Mouse (Mus musculus): Measurements from ENCODE around the gene Svop.

The Svop gene

GRCm38 (mm10) chr5:114091057-114091807 lies at the start of gene Svop:
Gene Svop (minus strand): TSS chr5:114091570.
- peak; percentile 11 to 23 for DNase-seq (ENCODE audit: low spot score in 2 of 2)

GRCm38 (mm10) chr5:114139175-114139574 lies 47.8 kb upstream of the Svop start:
- no peak for DNase-seq (ENCODE audit: low spot score in 2 of 2)

GRCm38 (mm10) chr5:114138277-114139164 lies 47.2 kb upstream of the Svop start:
- DNase-seq (ENCODE audit: low spot score in 2 of 2) = no peak

DNA sequence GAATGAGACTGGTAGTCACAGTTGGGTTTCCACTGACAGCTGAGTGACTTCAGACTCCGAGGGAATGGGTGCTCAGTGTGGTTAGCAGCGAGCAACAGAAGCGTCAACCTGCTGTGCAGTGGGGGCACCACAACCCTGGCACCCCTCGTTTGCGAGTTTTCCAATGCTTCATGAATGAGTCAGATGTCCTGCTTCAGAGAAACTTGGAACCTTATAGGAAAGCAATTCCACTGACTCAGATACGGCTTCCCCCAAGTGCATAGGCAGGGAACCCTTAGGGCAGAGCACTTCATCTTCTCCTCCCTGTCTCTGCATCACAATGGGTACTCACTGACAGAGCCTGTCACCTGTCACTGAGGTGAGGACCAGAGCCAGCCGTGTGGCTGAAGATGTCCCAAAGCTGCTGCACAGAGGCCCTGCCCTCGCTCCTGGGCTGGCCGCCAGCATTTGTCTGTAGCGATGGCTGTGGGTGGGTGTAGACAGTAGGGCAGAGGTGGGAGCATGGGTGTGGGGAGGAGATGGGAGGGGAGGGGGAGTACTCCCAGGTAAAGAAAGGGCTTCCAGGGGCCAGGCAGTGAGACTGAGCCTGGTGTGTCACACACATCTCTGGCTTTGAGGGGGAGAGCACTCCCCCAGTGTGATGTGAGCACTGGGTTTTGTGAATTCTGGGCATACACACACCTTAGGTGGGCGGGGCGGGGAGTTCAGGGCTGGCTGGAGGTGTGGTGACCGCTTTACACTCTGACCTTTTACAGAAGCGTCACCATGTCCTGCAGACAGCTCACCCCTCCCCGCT lies 46.3 kb upstream of the Svop start:
- no peak for DNase-seq (ENCODE audit: low spot score in 2 of 2)

- DNase-seq (ENCODE audit: low spot score in 2 of 2) = no peak
Measured at GRCm38 (mm10) chr5:114135516-114135915, 44.1 kb upstream of the Svop start.

- DNase-seq (ENCODE audit: low spot score in 2 of 2) = no peak
Measured at GRCm38 (mm10) chr5:114134091-114134534, 42.7 kb upstream of the Svop start.

GRCm38 (mm10) chr5:114132841-114133240 lies 41.5 kb upstream of the Svop start:
- no peak for DNase-seq (ENCODE audit: low spot score in 2 of 2)

GRCm38 (mm10) chr5:114131521-114131840 lies 40.1 kb upstream of the Svop start:
- peak in 1 of 2 experiments; percentile 37 for DNase-seq (ENCODE audit: low spot score in 2 of 2)

DNA sequence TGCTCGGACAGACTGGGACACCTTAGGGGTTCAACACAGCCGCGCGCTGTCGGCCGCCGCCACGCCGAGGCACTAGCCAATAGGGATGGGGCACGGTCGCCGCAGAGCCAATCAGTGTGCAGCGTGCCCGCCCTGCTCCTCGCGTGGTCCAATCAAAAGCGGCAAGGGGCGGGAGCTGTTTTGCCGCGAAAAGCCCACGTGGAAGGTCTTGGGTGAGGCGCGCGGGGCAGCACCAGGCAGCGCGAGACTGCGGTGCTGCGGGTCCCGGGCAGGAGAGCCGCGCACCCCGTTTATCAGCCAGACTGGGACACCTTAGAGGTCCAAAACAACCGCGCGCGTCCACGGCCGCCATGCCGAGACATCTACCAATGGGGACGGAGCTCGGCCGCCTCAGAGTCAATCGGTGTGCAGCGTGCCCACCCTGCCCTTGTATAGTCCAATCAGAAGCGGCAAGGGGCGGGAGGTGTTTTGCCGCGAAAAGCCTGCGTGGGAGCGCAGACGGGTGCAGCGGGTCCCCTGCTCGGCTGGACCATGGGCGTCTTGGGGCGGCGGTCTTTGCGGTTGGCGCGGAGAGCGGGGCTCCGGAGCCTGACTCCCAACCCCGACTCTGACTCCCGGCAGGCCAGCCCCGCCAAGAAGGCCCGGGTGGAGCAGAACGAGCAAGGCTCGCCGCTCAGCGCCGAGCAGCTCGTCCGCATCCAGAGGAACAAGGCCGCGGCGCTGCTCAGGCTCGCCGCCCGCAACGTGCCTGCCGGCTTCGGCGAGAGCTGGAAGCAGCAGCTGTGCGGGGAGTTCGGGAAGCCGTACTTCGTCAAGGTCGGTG lies 39.5 kb upstream of the Svop start:
- peak; percentile 89 to 95 for DNase-seq (ENCODE audit: low spot score in 2 of 2)

DNA sequence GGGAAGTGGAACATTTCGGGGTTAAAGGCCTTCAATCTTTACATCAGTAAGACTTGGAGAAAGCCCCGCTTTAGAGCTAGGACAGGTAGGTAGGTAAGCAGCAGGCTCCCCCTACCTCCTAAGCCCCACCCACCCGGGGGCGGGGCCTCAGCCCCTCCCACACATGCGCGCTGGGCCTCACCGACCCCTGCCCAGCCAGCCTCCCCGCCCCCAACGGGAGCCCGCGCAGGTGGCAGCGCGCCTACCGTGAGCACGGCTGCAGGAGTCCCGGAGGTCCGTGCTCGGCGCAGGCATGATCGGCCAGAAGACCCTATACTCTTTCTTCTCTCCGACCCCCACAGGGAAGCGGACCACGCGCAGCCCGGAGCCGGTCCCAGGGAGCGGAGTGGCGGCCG lies 38.8 kb upstream of the Svop start, which contains the start of gene Ung:
Gene Ung (plus strand): TSS at position 176 of the 395 bp plus-strand sequence.
- peak; percentile 72 to 77 for DNase-seq (ENCODE audit: low spot score in 2 of 2)

DNA sequence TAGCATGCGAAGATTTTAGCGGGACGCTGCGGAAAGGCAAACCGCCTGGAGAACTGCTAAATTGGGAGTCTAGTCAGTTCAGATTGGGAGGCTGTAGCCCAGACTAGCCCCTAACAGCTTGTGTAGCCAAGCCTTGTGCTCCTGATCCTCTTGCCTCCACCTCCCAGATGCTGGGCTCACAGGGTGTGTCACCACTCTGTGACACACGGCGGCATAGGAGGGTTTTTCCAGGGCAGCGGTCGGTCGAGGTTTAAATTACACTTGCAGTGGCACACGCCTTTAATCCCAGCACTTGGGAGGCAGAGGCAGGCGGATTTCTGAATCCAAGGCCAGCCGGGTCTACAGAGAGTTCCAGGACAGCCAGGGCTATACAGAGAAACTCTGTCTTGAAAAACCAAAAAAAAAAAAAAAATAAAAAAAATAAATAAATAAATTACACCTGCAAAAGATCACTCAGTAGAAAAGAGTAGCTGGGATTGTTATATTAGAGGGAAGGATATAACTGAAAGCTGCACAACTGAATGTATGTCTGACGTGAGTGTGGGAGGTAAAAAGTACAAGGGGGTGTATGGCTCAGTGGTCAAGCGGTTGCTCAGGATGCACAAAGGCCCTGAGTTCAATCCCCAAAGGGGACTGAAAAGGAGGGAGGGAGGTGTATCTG lies 38.3 kb upstream of the Svop start:
- DNase-seq (ENCODE audit: low spot score in 2 of 2) = peak in 1 of 2 experiments; percentile 14

- DNase-seq (ENCODE audit: low spot score in 2 of 2) = peak; percentile 77 to 91
Measured at GRCm38 (mm10) chr5:114127374-114128349, 36.3 kb upstream of the Svop start, which contains the start of gene Alkbh2. Gene Alkbh2 (minus strand): TSS chr5:114128218.

DNA sequence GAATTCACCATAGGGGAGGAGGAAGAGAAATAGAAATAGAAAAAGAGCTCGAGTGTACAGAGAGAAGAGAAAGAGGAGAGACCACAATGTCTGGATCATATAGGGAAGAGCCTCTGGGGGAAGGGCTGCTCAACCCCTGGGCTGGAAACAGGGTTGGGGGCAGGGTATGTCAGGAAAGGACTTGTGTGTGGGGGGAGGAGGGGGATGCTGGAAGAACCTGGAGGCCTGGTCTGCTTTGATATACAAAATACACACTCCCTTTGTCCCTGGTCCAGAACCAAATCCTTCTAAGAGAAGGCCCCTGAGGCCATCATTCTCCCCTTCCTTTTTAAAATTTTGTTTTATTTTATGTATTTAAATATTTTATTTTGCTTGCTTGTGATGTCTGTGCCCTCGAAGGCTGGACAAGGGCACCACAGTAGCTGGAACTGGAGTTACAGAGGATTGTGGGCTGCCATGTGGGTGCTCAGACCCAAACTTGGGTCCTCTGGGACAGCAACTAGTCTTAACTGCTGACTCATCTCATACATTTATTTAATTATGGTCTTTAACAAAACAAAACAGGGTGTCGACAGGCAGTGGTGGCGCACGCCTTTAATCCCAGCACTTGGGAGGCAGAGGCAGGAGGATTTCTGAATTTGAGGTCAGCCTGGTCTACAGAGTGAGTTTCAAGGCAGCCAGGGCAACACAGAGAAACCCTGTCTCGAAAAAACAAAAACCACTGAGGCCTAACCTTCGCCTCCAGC lies 35.3 kb upstream of the Svop start:
- DNase-seq (ENCODE audit: low spot score in 2 of 2) = no peak

DNA sequence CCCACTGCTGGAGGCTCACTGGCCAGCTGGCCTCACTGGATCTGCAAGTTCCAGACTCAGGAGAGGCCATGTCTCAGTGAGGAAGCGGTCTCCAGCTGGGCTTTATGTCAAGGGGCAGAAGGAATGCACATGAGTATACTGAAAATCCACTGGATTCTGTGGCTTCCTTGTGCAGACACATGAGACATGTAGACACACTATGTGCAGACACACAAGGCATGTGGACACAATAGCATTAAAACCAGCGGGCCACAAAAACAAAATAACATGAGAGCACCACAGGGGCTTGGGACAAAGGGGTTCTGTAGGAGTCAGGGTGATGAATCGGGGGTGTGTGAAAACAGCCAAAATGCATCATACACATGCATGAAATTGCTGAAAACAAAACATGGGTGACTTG lies 34.6 kb upstream of the Svop start:
- no peak for DNase-seq (ENCODE audit: low spot score in 2 of 2)

- no peak for DNase-seq (ENCODE audit: low spot score in 2 of 2)
Measured at GRCm38 (mm10) chr5:114119806-114120205, 28.4 kb upstream of the Svop start.

DNA sequence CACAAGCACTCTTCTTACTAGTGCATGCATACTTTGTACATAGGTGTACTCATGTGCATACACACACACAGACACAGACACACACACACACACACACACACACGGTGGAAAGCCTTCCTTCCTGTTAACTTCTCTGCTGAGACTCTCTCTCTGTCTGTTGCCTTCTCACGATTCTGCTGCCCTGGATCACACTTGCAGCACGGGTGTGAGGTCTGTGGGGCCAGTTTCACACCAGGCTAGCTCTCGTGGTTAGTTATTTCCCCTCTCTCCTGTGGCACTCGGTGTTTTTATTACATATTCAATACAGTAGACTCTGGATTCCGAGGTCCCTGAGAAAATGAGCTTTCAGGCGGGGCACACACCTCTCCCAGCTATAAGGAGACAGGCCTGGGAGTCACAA lies 25.2 kb upstream of the Svop start:
- DNase-seq (ENCODE audit: low spot score in 2 of 2) = no peak

DNA sequence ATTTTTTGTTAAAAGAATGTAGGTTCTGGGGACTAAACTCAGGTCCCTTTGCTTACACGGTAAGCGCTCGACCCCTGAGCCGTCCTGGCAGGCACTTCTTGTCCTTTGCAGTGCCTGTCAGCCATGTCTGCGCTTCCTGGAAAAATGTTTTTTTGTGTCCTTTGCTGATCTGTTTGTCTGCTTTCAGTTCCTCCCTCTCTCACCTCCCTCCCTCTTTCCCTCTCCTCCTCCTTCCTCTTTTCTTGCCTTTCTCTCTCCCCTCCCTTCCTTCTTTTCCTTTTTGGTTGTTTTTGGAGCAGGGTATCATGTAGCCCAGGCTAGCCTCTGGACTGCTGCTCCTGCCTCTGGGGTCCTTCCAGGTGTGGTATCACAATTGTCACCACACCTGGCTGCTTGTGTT lies 23.7 kb upstream of the Svop start:
- no peak for DNase-seq (ENCODE audit: low spot score in 2 of 2)

DNA sequence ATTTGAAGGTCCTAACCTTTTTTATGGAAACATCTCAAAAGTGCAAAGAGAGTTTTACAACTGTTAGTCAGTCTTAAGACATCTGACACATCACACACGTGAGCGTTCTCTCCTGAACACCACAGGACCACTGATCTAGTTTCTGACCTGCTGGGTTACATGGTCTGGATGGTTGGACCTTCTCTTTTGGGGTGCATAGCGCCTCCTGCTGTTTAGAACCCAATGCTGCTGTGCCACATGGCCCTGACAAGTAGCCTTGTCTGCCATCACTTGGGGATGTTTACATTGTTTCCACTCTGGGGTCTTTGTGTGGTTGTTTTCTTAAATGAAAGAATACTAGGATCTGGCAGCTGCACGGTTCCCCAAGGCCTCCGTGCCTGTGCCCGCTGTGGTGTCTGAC lies 22.0 kb upstream of the Svop start:
- no peak for DNase-seq (ENCODE audit: low spot score in 2 of 2)

Measured in thymus, postnatal 10 days (tissue).